Mouse (Mus musculus) embryonic fibroblast, embryonic 13.5 days (primary cell): ENCODE results near the gene Cdc42bpa.

Experiments used
- CTCF ChIP-seq: IDR thresholded peaks from 2 replicates; pipeline ENCODE4 v1.5.1; 2011; ENCODE audit warnings: mild to moderate bottlenecking, control low read depth, low read length, moderate library complexity, borderline replicate concordance; ENCODE audit not compliant: insufficient read depth
- POLR2A ChIP-seq: IDR thresholded peaks from 2 replicates; pipeline ENCODE4 v1.6.1; 2011; ENCODE audit warnings: low read depth, mild to moderate bottlenecking, control low read depth, low read length, moderate library complexity

- TF ChIP-seq CTCF, result no peak
- TF ChIP-seq POLR2A, result no peak
Observed at GRCm38 (mm10) chr1:179961777-179962176, 1.5 kb downstream of the Cdc42bpa start.
